Mouse (Mus musculus): ENCODE data around the gene Slc39a13. TPM values are rescaled to one million over a fixed set of nuclear protein-coding genes. Genes with fewer than 3 reads are reported as not detected.
"Not testable (repeated sequence)": the region's sequence is repeated elsewhere in the genome, so short reads cannot be mapped to it uniquely, and the experiment has no call there.

Slc39a13 gene
- polyA plus RNA-seq, 1 experiment, result 101 TPM

- 72% methylated on average over 8 of the region's 8 CpGs for WGBS
- TF ChIP-seq POLR2A (IDR thresholded peaks at IDR 0.05; ENCODE audit: borderline replicate concordance, extremely low read depth, low read depth, low read length), result no peak
- no peak for TF ChIP-seq CTCF (IDR thresholded peaks at IDR 0.05; ENCODE audit: insufficient read depth, low read length)
- Histone ChIP-seq H3K4me3 (replicated peaks; ENCODE audit: extremely low read depth, low read depth, low read length) (no peak overlapping the region), H3K4me1 (ENCODE audit: control insufficient read depth, insufficient read depth, low read length) (no peaks in the 10 kb centered on the region)
- no peak for DNase-seq
Observed at GRCm38 (mm10) chr2:91041786-91042185, 28.4 kb downstream of the Slc39a13 start.

- 49% methylated on average over 9 of the region's 9 CpGs for WGBS
- Histone ChIP-seq H3K4me3 (replicated peaks; ENCODE audit: extremely low read depth, low read depth, low read length) (no peak within 1 kb of the TSS), H3K4me1 (ENCODE audit: control insufficient read depth, insufficient read depth, low read length) (0 out of 2 replicates have a peak, but pooled peaks cover 2% of the 10 kb centered on the region)
- peak; percentile 51 for DNase-seq
- TF ChIP-seq CTCF (IDR thresholded peaks at IDR 0.05; ENCODE audit: insufficient read depth, low read length) (no peak), POLR2A (IDR thresholded peaks at IDR 0.05; ENCODE audit: borderline replicate concordance, extremely low read depth, low read depth, low read length) (no peak)
Observed at GRCm38 (mm10) chr2:91035385-91035784, 34.8 kb downstream of the Slc39a13 start, which contains the start of gene Rapsn. Gene Rapsn, plus strand, starts transcription at chr2:91035620.

- H3K4me3 ChIP-seq (replicated peaks; ENCODE audit: extremely low read depth, low read depth, low read length), result no peak overlapping the region
- 30% methylated on average over 3 of the region's 3 CpGs for WGBS
- no peak for TF ChIP-seq POLR2A (IDR thresholded peaks at IDR 0.05; ENCODE audit: borderline replicate concordance, extremely low read depth, low read depth, low read length)
- TF ChIP-seq CTCF (IDR thresholded peaks at IDR 0.05; ENCODE audit: insufficient read depth, low read length), result no peak
- DNase-seq, result no peak
- 0 out of 2 replicates have a peak, but pooled peaks cover 2% of the 10 kb centered on the region for H3K4me1 ChIP-seq (ENCODE audit: control insufficient read depth, insufficient read depth, low read length)
Observed at GRCm38 (mm10) chr2:91033000-91033399, 37.2 kb downstream of the Slc39a13 start.

- WGBS, result 79% methylated on average over 4 of the region's 4 CpGs
- TF ChIP-seq CTCF (IDR thresholded peaks at IDR 0.05; ENCODE audit: insufficient read depth, low read length), result no peak
- TF ChIP-seq POLR2A (IDR thresholded peaks at IDR 0.05; ENCODE audit: borderline replicate concordance, extremely low read depth, low read depth, low read length), result no peak
Observed at GRCm38 (mm10) chr2:91031216-91031615, 39.0 kb downstream of the Slc39a13 start.

GRCm38 (mm10) chr2:91027391-91028214 is 42.6 kb downstream of the Slc39a13 start:
- DNase-seq, result no peak
- Histone ChIP-seq H3K4me3 (replicated peaks; ENCODE audit: extremely low read depth, low read depth, low read length) (no peak overlapping the region), H3K4me1 (ENCODE audit: control insufficient read depth, insufficient read depth, low read length) (peaks cover 2% of the 10 kb centered on the region; the same call in 1 of the 2 replicates)
- 77% methylated on average over 9 of the region's 9 CpGs for WGBS
- TF ChIP-seq POLR2A (IDR thresholded peaks at IDR 0.05; ENCODE audit: borderline replicate concordance, extremely low read depth, low read depth, low read length) (no peak), CTCF (IDR thresholded peaks at IDR 0.05; ENCODE audit: insufficient read depth, low read length) (no peak)

More at GRCm38 (mm10) chr2:91031216-91031615, 39.0 kb downstream of the Slc39a13 start:
- Histone ChIP-seq H3K4me1 (ENCODE audit: control insufficient read depth, insufficient read depth, low read length) (peaks cover 4% of the 10 kb centered on the region; the same call in 1 of the 2 replicates), H3K4me3 (replicated peaks; ENCODE audit: extremely low read depth, low read depth, low read length) (no peak overlapping the region)
- DNase-seq, result no peak

- Histone ChIP-seq H3K4me3 (replicated peaks; ENCODE audit: extremely low read depth, low read depth, low read length) (no peak overlapping the region), H3K4me1 (ENCODE audit: control insufficient read depth, insufficient read depth, low read length) (peaks cover 2% of the 10 kb centered on the region; the same call in 1 of the 2 replicates)
- TF ChIP-seq CTCF (IDR thresholded peaks at IDR 0.05; ENCODE audit: insufficient read depth, low read length) (no peak), POLR2A (IDR thresholded peaks at IDR 0.05; ENCODE audit: borderline replicate concordance, extremely low read depth, low read depth, low read length) (no peak)
- no peak for DNase-seq
- WGBS, result 91% methylated on average over 1 of the region's 1 CpGs
Observed at GRCm38 (mm10) chr2:91026491-91026890, 43.7 kb downstream of the Slc39a13 start.

GRCm38 (mm10) chr2:91025081-91025516 is 45.1 kb downstream of the Slc39a13 start:
- H3K4me3 ChIP-seq (replicated peaks; ENCODE audit: extremely low read depth, low read depth, low read length), result no peak overlapping the region
- TF ChIP-seq CTCF (IDR thresholded peaks at IDR 0.05; ENCODE audit: insufficient read depth, low read length) (no peak), POLR2A (IDR thresholded peaks at IDR 0.05; ENCODE audit: borderline replicate concordance, extremely low read depth, low read depth, low read length) (no peak)
- 90% methylated on average over 1 of the region's 1 CpGs for WGBS
- DNase-seq, result no peak
- H3K4me1 ChIP-seq (ENCODE audit: control insufficient read depth, insufficient read depth, low read length), result peaks cover 2% of the 10 kb centered on the region; the same call in 1 of the 2 replicates

GRCm38 (mm10) chr2:91023956-91024355 is 46.3 kb downstream of the Slc39a13 start:
- 100% methylated on average over 1 of the region's 1 CpGs for WGBS
- no peak for DNase-seq
- TF ChIP-seq CTCF (IDR thresholded peaks at IDR 0.05; ENCODE audit: insufficient read depth, low read length) (no peak), POLR2A (IDR thresholded peaks at IDR 0.05; ENCODE audit: borderline replicate concordance, extremely low read depth, low read depth, low read length) (no peak)

GRCm38 (mm10) chr2:91023131-91023530 is 47.1 kb downstream of the Slc39a13 start:
- no peak for DNase-seq

More at GRCm38 (mm10) chr2:91023956-91024355, 46.3 kb downstream of the Slc39a13 start:
- no peak overlapping the region for H3K4me3 ChIP-seq (replicated peaks; ENCODE audit: extremely low read depth, low read depth, low read length)
- peaks cover 2% of the 10 kb centered on the region; the same call in 1 of the 2 replicates for H3K4me1 ChIP-seq (ENCODE audit: control insufficient read depth, insufficient read depth, low read length)

GRCm38 (mm10) chr2:91022266-91022665 is 48.0 kb downstream of the Slc39a13 start:
- WGBS, result 98% methylated on average over 7 of the region's 7 CpGs
- not testable (repeated sequence) for DNase-seq; H3K4me1 ChIP-seq (ENCODE audit: control insufficient read depth, insufficient read depth, low read length); H3K4me3 ChIP-seq (replicated peaks; ENCODE audit: extremely low read depth, low read depth, low read length)

More at GRCm38 (mm10) chr2:91023131-91023530, 47.1 kb downstream of the Slc39a13 start:
- 63% methylated on average over 2 of the region's 2 CpGs for WGBS
- H3K4me3 ChIP-seq (replicated peaks; ENCODE audit: extremely low read depth, low read depth, low read length), result no peak overlapping the region
- peaks cover 2% of the 10 kb centered on the region; the same call in 1 of the 2 replicates for H3K4me1 ChIP-seq (ENCODE audit: control insufficient read depth, insufficient read depth, low read length)
- TF ChIP-seq POLR2A (IDR thresholded peaks at IDR 0.05; ENCODE audit: borderline replicate concordance, extremely low read depth, low read depth, low read length), result no peak
- no peak for TF ChIP-seq CTCF (IDR thresholded peaks at IDR 0.05; ENCODE audit: insufficient read depth, low read length)

All from lung, adult 2 months (tissue).